Mouse (Mus musculus) embryo, embryonic 11 days (tissue): ENCODE results near the gene Eml4.
A peak's percentile ranks its signal among the peaks of the same experiment; 100 is the strongest.

ENCODE experiments used
- DNase-seq: peaks from one replicate; pipeline ENCODE4 v3.0.0-alpha.2; 2015

Eml4 gene

DNA sequence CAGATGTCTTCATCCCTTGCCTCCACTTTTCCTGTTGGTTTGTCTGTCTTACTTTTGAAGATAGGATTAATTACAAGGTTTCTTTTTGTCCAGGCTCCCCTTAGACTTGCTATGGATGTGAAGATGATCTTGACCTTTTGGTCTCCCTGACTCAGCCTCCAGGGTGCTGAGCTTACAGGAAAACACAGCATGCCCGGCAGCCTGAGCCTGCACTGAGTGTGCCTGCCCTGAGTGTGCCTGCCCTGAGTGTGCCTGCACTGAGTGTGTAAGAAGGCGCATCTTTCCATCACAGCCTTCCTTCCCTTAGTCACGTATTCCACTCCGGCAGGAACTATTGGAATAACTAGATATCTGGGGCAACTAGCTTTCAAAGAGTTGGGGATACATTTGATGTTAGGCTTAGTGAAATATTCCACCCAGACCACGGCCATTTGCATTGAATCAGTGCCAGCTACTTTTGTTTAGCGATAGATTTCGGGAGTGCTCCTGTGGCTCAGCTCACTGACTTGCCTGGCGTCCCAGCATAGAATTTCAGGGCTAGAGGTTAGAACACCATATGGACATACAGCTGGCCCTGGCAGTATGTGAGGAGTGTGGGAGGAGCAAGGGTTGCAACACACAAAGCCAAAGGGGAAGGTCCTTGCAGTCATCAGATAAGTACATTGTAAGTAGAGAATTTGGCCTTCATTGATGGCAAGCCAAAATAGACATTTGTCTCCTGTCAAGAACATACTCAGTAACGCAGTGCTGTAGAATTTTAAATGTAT is 2.5 kb upstream of the Eml4 start:
- DNase-seq, result no peak

DNA sequence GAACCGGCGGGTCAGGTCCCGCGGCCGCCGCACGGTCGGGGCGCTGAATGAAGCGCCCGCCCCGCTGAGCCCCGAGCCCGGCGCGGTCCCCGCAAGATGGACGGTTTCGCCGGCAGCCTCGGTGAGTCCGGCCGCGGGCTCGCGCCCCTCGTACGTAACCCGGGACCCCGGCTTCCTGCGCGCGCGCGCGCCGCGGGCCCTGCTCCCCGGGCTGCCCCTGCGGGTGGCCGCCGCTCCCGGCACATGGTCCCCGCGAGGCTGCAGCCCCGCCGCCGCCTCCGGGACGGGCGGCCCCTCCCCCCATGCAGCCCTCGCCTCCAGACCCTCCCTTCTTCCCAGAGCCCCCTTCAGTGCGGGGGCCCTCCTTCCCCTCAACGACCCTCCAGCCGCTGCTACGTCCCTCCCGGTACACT is 394 bp downstream of the Eml4 start:
- peak; percentile 70 for DNase-seq

GRCm38 (mm10) chr17:83351601-83352413 is 1.1 kb downstream of the Eml4 start:
- peak; percentile 16 for DNase-seq

GRCm38 (mm10) chr17:83352456-83352855 is 1.7 kb downstream of the Eml4 start:
- DNase-seq, result peak; percentile 37

- peak; percentile 53 for DNase-seq
Measured at GRCm38 (mm10) chr17:83353011-83353410, 2.3 kb downstream of the Eml4 start.

GRCm38 (mm10) chr17:83353460-83353859 is 2.7 kb downstream of the Eml4 start:
- DNase-seq, result no peak

DNA sequence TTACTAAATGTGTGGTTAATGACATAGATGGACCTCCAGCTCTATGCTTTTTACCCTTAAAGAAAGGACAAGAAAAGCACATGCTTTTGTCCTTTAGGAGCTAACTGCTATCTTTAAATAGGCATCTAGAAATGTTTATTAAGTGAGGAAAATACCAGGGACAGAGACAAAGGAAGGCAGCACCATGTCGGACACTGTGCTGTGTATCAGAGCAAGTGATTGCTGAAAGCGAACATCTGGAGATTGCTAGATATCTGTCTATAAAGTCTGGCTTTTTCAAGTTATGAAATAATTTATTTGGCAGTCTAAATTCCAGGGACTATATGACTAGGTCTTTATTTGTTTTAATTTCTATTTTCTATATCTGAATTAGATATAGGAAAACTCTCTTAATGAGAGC is 4.8 kb downstream of the Eml4 start:
- no peak for DNase-seq

DNA sequence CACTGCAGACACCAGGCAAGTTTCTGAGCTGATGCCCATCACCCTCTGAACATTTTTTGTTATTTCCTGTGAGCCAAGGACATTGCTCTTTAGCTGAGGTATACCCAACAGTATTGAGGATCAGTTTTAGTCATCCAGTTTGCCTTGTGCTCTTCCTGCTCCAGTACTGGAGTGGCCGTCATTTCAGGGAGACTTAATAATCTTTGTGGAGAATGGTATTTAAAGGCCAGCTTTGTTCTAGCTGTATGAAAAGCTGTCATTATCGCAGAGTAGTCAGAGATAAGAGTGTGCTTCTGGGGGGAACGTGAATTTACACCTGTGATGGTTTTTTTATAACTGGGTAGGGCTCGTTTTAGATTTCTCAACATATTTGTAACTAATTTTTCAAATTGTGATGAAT is 9.2 kb downstream of the Eml4 start:
- no peak for DNase-seq

DNA sequence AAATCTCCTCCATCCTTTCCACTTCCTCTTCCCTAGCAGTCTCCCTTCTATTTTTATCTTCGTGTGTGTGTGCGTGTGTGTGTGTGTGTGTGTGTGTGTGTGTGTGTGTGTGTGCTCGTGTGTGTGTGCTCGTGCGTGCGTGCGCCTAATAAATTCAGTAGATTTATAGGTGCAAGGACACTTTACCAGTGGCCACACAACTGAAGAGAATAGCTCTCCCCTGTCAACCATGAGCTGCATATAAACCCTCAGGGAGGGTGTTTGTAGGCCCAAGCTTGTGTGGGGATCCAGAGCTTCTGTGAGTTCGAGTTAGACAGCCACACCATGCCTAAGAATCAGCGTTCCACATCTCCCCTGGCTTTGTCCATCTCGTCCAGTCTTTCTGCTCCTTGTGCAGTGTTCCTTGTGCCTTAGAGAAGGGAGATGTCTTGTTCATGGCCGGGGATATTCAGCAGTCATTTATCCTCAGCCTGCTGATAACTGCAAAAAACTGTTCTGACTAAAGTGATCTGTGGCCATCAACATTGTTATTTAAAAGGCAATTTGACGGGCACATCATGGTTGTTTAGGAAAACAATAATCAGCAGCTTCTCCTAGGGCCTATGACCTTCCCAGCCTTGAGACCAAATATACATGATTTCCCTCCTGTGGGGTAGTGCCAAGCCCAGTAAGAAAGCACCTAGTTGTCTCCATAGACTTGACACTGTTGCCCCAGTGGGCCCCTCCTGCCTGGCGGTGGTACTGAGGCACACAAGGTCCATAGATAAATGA is 10.2 kb downstream of the Eml4 start:
- DNase-seq, result no peak

DNA sequence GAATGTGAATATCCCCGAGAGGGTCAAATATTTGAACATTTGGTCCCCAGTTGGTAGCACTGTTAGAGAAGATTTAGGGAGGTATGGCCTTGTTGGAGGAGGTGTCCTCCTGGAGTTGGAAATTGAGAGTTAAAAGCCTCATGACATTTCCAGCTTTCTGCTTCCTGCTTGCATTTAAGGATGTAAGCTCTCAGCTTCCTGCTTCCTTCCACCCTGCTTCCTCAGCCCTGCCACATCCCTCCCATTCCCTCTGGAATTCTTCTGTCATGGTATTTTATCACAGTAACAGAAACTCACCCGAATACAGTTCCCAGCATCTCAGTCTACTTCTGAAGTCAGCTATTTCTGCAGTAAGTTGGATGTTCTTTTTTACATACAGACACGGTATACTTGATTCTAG is 12.3 kb downstream of the Eml4 start:
- DNase-seq, result no peak

GRCm38 (mm10) chr17:83364296-83364695 is 13.6 kb downstream of the Eml4 start:
- DNase-seq, result no peak

GRCm38 (mm10) chr17:83365130-83365529 is 14.4 kb downstream of the Eml4 start:
- no peak for DNase-seq

DNA sequence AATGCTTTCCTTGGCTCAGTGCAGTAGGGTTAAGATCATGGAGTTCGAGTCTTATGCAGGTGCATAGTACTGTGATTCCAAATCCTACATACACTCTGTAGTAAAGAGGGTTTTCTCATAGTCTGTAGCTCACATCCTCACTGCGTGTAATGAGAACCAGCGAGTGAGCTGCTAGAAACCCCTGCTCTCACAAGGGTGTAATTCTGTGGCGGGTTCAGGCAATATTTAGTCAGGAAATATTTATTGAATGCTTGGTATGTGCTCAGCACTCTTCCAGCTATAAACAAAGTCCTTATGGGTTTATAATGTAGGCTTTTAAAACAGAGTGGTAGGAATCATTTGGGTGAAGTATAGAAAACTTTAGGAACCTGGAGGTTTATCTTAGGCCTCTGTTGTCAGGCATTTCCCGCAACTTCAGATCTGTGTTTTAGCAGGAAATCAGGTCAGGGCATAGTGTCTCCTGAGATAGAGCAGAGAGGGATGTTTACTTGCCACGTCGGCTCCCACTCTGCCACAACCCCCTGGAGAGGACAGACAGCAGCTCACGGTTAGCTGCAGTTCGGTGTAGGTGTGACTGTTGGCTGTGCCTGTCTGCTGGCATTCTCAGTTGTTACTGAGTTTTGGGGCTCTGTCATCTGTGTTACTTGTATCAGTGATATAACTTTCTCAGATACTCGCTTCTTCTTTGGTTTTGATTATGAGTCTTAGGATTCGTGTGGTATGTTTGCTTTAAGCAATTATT is 15.1 kb downstream of the Eml4 start:
- DNase-seq, result no peak

DNA sequence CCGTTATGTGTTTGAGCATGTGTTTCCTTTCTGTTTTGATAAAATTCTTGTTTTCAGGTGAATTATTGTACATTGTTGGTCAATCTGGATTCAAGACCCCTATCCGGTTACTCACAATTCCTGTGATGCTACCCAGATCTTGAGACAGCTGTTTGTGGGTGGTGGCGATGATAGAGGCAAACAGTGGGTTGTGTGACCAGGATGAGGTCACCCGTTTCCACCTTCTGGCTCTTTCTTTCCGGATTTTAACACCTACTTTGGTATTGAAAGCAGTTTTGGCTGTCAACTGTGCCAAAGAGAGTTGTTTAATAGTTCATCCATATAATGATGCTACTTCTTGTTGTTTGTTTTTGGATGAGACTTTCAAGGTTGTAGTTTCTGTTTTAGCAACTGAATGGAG is 16.7 kb downstream of the Eml4 start:
- DNase-seq, result no peak

GRCm38 (mm10) chr17:83374123-83374522 is 23.4 kb downstream of the Eml4 start:
- DNase-seq, result no peak

GRCm38 (mm10) chr17:83375848-83376247 is 25.1 kb downstream of the Eml4 start:
- no peak for DNase-seq

- DNase-seq, result no peak
Measured at GRCm38 (mm10) chr17:83376801-83377200, 26.1 kb downstream of the Eml4 start.

GRCm38 (mm10) chr17:83377755-83378443 is 27.2 kb downstream of the Eml4 start:
- peak; percentile 22 for DNase-seq

DNA sequence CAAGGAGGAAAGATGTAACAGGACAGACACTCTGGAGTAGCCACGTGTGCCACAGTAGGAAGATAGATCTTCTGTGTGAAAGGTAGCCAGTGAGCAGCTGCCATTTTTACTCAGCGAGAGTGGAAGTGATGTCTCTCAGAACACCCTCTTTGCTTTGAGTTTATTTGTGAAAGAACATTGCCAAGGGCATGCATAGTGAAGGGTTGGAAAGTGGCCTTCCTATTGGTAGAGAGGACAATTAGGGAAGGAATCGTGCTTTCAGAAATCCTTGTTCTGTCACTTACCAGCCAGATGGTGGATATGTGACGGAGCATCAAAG is 27.7 kb downstream of the Eml4 start:
- DNase-seq, result no peak

- DNase-seq, result no peak
Measured at GRCm38 (mm10) chr17:83379366-83379765, 28.6 kb downstream of the Eml4 start.

GRCm38 (mm10) chr17:83379791-83380190 is 29.1 kb downstream of the Eml4 start:
- no peak for DNase-seq

- DNase-seq, result no peak
Measured at GRCm38 (mm10) chr17:83382752-83383151, 32.0 kb downstream of the Eml4 start.
